Mouse (Mus musculus) brain, adult 2 months (tissue): ENCODE measurements around the gene Tceal8.

Experiments used
- DNase-seq: peaks from one replicate; pipeline ENCODE4 v3.0.0; 2011; ENCODE audit warnings: low read depth, low spot score

Tceal8 gene

DNA sequence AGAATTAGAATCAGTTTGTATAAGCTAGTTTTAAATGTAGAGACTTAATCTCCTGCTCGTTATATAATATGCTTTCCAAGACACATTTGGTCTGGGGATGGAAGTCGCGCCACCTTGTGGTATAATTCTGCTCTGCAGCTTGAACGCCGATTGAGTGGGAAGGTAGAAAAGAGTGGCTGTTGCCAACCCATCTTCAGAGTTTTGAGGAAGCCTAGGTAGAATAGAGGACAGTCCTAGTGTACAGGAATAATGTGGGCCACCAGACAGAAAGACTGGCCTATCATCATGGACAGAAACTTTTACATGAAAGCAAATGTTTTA, 44.4 kb downstream of the Tceal8 start:
- DNase-seq, result peak; percentile 73

DNA sequence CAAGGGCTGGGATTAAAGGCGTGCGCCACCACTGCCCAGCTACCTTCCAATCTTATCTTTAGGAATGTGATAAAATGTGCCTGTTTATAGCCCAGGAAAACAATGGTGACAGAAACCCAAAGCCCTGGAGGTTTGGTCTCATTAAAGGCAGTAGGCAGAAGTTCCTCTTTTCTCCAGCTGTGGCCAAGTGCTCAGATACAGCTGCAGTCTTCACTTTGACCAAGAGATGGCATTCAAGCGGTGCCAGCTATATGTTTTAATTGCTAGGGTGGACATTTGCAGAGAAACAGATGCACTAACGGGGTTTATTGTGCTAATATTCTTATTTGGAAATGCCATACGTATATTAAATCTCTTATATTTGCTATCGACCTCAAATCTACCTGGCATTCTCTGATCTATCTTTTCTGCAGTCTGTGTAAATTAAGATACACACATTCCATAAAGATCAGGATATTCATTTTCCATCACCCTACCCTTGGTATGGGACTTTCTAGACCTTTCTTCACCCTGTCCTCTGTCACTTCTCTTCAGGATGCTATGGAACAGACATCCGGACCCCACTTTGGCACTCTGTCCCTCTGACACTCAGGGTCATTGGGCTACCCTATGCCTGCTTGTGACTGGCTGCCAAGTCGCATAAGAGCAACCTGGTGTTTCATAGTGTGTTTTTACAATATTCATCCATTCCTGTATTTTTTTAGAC, 45.0 kb downstream of the Tceal8 start:
- peak; percentile 26 for DNase-seq
